Mouse (Mus musculus): ENCODE measurements around the gene C1galt1. TPM values are rescaled to one million over a fixed set of nuclear protein-coding genes. Genes with fewer than 3 reads are reported as not detected.

The C1galt1 gene
- total RNA-seq (2021), result 10 to 100 TPM in 1 of 2 experiments, 1 to 10 TPM in 1; 9.7 to 10.9 TPM

GRCm38 (mm10) chr6:7844802-7845679 lies at the start of gene C1galt1:
TSS of gene C1galt1 (plus strand) at chr6:7844842.
- peak; percentile 10 to 12 for DNase-seq

- no peak for DNase-seq
These were observed 44.7 kb upstream of the C1galt1 start for GRCm38 (mm10) chr6:7799969-7800368.

DNA sequence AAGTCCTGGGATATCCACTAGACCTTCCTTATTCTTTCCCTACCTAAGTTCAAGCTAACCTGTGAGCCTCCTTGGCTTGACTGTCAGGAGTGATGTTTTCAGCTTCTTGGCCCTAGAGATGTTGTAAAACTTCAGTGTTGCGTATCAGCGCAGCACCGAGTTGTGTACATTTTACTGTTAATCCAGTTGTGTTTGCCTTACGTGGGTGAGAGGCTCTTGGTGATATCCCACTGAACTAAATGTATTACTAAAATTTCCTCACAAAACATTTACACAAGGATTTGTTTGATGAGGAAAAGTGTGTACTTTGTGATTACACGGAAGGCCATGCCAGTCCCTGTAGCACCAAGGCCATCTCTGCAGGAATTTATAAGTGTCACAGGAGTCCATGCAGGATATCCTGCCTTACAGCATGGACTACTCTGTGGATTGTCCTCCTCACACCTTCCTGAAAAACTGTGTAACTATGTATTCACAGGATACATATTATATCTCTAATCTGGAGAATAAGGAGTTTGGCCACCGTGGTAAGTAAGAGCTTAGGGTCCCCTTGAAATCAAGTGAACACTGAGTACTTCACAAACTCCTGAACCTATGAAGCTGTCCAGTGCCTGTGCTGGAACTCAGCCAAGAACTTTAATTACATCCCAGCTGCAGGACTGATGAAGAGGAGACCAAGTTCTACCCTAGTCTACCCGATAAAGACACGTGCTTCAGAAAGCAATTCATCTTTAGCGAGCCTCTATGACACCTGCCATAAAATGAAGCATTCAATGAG lies 40.7 kb upstream of the C1galt1 start:
- no peak for DNase-seq

GRCm38 (mm10) chr6:7814146-7814545 lies 30.5 kb upstream of the C1galt1 start:
- no peak for DNase-seq

DNA sequence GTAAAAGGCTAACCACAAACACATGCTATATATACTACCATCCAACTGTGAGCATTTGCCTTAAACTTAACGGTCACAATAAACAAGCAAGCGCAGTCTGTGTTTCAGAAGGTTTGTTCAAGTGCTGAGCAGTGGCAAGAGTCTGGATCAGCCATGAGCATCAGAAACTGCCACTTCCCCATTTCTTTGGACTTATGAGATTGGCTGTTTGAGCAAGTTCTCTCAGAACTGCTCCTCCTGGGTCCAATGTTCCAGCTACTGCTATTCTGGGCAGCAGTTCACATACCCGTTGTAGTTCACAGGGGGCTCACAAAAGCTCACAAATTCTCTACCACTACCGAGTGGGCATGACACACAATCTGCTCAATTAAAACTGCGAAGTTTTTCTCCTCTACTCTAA lies 28.4 kb upstream of the C1galt1 start:
- no peak for DNase-seq

DNA sequence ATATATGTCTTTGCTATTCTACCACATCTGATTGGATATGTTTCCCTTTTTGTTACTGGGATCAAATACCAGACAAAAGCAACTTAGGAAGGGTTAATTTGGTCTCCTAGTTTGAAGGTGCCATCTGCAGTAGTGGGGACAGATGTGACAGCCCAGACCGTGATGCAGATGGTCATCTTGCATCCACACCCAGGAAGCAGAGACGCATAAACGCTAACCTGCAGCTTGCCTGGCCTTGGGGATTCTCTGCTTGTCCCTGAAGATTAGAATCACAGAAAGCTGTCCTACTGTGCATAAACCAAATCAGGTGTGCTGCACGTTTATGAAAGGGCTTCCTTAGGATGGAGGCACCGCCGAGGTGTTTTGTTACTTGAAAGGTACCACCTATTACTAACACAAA lies 22.0 kb upstream of the C1galt1 start:
- no peak for DNase-seq

GRCm38 (mm10) chr6:7830793-7831192 lies 13.8 kb upstream of the C1galt1 start:
- DNase-seq, result no peak

GRCm38 (mm10) chr6:7832564-7833175 lies 12.0 kb upstream of the C1galt1 start:
- no peak for DNase-seq

DNA sequence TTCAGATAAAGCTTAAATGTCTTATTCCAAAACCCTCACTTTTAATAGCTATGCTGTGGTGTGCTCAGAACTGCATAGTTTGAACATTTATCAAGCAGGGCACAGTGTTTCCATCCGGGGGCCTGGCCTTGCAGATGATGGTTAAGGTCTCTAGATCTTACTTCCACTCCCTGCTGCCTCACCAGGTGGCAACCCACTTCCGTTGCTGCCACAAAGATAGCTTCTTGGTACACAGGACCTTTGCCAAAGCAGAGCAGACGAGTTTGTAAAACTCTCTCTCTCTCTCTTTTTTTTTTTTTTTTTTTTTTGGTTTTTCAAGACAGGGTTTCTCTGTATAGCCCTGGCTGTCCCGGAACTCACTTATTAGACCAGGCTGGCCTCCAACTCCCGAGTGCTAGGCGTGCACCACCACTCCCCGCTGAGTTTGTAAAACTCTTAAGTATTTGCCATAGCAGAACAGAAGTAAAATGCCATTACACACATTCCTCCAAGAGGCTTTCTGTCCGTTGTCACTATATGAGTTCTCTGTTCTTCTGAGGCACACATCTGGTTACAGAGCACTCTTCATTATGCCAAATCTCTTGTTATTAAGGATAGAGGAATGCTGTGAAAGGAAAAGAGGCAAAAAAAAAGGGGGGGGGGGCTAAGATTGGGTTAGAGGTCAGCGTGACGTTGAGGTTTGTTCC lies 773 bp upstream of the C1galt1 start:
- no peak for DNase-seq

DNA sequence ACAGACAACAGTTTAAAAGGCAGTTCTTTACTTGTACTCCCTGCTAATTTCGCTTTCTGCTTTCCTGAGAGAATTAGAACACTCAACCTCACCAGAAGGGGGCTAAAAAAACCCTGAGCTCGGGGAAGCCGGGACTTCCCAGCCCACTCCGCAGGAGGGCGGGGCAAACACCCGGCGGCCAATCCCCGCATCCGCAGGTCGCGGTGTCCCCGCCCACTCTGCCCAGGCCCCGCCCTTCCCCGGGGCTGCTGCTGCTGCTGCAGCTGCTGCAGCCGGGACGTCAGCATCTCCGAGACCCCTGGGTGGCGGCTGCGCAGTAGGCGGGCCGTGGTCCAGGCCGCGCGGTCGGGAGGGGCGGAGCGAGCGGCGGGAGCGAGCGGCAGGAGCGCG lies 235 bp upstream of the C1galt1 start:
- peak; percentile 96 for DNase-seq

GRCm38 (mm10) chr6:7845680-7846017 lies 1.0 kb downstream of the C1galt1 start:
- no peak for DNase-seq

DNA sequence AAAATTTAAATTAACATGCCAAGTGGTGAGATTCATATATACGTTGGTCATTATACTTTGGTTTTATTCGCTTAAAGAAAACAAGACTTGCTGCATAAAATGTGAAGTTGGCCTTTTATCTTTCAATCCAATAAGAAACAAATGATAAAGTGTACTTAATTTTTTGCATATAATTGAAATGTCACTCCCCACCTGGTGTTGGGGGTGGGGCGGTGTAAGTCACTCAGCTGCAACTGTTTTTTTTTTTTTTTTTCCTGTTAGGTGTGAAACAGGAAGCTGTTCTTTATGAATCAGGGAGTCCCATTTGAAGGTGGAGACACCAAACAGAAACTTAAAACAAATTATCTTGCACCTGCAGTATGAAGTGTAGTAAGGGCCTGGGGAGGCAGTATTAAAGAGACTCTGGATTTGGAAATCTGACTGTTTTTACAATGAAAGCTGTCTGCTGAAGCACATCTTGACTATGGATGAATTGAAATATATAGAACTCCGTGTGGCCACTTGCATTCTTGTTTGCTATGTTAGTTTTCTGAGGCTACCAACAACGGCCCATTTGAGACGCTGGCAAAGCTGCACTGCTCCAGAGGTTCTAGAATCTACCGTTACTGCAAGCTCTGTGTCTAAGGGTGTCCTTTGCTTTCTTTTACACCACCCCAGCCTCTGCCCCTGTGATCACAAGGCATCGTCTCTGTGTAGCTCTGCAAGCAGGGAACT lies 2.2 kb downstream of the C1galt1 start:
- DNase-seq, result no peak

DNA sequence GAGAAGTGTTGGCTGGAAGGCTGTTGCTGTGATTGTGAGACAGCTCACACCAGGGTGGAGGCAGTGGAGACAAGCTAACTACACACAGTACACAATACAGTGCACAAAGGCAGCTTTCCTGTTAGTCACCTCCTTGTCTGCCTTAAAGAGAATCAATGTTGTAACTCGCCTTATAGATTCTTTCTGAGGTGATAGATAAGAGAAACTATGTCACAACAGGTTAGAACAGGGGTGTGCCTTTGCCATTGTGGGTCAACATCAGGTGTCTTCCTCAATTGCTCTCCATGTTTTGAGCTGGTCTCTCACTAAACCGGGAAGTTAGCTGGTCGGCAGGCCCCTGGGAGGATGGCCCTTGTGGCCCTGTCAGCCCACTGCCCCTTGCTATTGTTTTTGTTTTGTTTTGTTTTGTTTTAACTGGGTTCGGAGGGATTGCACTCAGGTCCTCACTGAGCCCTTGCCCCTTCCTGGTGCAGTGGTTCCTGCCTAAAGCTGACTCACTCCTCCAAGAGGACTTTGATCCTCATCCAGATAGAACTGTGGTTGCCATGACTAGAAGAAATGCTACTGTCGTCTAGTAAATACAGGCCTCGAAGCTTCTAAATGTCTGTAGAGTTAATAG lies 3.4 kb downstream of the C1galt1 start:
- no peak for DNase-seq

DNA sequence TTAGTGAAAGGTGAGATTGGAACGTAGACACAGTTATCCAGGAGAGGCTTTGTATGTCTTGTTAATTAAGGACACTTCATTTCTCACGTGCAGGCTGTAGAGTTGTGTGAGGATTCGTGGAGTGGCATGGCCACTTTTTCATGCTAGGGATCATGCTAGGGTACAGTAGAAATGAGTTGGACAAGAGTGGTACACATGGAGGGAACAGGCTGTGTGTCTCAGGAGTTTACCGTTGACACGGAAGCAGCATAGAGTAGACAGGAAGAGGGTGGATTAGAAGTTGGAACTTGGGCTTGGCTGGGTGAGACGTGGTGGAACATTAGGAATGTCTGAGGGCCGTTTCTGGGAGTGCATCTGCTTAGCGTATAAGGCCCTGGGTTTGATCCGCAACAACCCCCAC lies 4.1 kb downstream of the C1galt1 start:
- DNase-seq, result no peak

- DNase-seq, result no peak
These were observed 6.4 kb downstream of the C1galt1 start for GRCm38 (mm10) chr6:7851036-7851435.

GRCm38 (mm10) chr6:7852919-7853318 lies 8.3 kb downstream of the C1galt1 start:
- DNase-seq, result no peak

- no peak for DNase-seq
These were observed 8.8 kb downstream of the C1galt1 start for GRCm38 (mm10) chr6:7853461-7853860.

GRCm38 (mm10) chr6:7856682-7857290 lies 12.1 kb downstream of the C1galt1 start:
- no peak for DNase-seq

DNA sequence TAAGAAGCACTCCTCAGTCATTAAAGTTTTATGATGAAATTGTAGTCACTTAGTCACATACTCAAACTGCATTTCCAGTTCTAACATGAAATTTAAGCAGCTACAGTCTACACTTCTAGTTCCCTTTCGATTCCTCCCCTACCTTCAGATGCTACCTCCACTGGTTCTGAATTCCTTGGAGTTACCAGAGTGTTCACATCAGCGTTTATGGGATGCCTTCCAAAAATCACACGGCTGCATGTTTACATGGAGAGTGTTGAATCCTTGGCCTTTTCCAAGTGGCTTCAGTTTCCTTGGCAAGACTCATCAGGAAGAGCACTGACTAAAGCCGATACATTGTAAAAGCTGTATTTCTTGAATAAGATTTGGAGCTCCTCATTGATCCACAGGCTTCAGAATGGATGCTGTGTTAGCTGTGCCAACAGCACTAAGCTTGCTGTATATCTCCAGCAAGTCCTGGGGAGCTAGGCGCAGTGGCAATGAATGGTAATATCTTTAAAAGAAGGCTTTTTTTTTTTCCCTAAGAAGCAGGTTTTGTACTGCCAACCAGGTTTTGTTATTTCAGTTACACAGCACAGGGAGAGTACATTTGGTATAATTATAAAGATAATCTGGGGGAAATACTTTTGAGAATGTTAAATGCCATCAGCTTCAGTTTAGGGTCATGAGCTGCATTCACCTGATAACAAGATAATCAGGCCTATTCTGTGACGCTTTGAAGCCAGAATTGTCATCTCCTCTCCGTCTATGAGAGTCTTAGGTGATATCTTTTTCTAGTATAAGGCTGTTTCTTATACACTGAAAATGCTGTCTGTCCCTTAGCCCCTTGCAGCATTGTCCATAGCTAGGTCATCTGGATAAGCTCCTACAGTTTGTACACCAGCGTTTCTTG lies 13.0 kb downstream of the C1galt1 start:
- no peak for DNase-seq

DNA sequence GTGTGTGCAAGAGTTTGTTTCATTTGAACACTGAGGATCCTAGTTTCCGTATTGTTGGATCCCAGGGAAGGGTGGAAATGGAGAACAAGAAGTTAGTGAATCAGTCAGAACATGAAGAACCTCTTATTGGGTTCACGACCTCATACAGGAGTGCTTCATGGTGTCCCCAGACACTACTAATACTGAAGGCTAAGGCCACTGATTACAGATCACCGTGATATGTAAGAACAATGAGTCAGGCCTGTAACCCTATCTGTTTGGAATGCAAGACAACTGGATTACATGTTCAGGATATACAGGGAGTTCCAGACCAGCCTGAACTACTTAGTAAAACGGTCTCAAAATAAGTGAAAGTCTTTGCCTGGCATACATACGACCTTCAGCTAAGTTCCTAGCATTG lies 13.9 kb downstream of the C1galt1 start:
- DNase-seq, result no peak
